Mouse (Mus musculus) urinary bladder, postnatal 25 days (tissue): Measurements from ENCODE around the gene Acvr1.
A peak's percentile ranks its signal among the peaks of the same experiment; 100 is the strongest.

Experiments used
- DNase-seq: peaks from one replicate; pipeline ENCODE4 v3.0.0; 2022; ENCODE audit warnings: low spot score

Gene Acvr1

DNA sequence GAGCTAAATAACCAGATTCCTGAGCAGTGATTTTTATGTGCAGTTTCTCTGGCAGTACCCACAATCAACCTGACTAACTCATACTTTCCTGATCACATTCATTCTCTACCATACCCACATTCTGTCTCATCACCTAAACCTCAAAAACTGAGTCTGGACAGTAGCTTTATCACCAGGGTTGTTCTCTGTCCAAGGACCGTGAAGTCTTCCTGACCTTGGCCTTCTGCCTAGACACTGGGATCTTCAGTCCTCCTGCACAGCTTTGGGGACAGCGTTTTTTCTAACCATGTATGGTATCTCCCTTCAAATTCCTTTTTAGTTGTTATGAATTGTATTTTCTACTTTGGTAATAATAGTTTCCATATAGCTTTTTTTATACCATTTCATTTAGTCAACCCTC is 163.5 kb downstream of the Acvr1 start:
- no peak for DNase-seq

GRCm38 (mm10) chr2:58388601-58389000 is 178.4 kb downstream of the Acvr1 start:
- no peak for DNase-seq

GRCm38 (mm10) chr2:58380020-58380419 is 186.9 kb downstream of the Acvr1 start:
- DNase-seq = no peak

DNA sequence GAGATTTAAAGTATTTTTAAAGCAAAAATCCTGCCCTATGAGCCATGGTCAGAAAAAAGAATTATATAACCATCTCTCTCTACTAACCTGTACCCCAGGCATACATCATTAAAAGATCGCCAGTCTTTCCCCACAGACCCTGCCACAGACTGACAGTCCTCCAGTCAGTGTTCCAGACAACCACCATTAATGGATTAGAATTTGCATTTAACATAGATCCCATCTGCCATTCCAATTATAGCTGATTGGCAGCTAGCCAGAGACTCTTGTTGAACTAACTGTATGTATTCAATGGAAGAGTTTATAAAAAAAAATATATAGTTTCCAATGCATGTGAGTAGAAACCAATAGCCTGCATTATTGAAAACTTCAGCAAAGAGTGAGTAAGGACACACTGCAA is 187.5 kb downstream of the Acvr1 start:
- no peak for DNase-seq

GRCm38 (mm10) chr2:58377417-58378130 is 189.4 kb downstream of the Acvr1 start:
- no peak for DNase-seq

- no peak for DNase-seq
Observed at GRCm38 (mm10) chr2:58366196-58366595, 200.8 kb downstream of the Acvr1 start.

DNA sequence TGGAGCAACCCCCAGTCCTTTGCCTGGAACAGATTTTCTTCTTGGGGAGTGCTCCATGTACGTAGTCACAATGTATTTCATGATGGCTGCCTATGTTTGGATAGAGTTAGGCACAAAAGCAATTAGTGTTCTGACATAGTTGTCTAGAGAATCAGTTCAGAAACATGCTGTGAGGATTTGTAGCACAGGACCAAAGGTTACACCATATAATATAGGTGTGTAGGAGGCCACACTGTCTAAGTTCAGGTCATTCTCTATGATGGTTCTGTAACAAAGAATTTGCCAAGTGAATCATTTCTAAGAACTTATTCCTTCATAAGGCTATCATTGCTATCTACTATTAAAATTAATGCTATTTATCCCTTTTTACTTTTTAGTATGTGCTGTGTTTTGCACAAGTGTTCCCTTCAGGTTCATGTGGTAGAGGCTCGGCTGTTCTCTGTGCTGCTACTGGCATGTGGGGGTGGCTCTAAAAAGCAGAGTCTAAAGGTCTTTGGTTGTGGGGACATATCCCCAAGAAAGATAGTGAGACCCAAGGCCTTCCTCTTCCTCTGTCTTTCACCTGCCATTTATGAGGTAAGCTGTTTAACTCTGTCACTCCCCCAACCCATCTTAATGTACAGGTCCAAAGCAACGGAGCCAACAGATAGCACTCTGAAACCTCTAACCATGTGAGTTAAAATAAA is 205.5 kb downstream of the Acvr1 start:
- no peak for DNase-seq

DNA sequence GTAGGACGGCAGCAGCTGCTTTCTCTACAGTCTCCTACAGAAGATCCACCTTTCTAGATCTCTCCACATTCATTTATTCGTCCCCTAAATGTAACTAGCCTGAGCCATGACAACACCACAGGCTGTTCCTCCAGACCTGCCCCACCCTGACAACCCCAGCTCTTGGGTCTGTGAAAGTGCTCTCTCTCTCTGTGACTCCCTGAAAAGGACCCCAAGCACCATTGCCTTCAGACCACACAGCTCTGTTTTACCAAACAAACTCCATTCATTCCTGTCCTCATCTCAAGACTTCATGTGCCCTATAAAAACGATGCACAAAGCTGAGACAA is 208.9 kb downstream of the Acvr1 start:
- DNase-seq = no peak

GRCm38 (mm10) chr2:58357414-58358131 is 209.4 kb downstream of the Acvr1 start, which contains the start of gene Acvr1c:
Gene Acvr1c, minus strand, starts transcription at chr2:58357895.
- peak; percentile 26 for DNase-seq

DNA sequence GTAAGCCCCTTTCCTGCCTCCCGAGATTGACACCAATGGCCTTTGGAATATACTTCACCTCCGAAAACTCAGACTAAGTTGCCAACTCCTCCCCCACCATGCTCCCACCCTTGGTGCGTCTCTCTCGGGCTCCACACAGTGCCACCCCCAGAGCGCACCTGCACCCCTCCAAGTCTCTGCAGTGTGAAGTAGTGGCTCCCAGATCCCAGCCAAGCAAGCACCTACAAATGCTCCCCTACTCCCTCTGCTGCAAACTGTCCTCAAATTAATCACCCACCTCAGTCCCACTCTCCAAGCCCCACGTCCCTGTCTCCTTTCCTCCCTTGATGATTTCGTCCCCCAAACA is 209.9 kb downstream of the Acvr1 start:
- no peak for DNase-seq

GRCm38 (mm10) chr2:58354389-58354788 is 212.6 kb downstream of the Acvr1 start:
- DNase-seq = no peak

DNA sequence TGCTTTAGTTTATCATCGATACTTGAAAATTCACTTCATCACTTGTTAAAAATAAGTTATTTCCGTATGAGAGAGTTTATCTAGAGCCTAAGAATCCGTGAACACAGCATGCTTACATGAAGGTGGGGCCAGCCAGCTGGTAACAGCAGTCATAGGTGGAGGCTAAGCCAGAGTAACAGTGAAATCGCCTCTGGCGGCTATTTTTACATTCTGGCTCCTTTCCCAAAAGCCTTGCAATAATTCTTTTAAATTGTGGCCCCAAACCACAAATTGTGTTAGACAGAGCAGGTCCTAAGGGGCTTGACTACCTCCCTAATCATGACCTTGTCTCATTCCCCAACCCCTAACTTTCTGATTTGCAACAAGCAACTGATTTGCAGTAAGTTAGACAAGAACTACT is 214.1 kb downstream of the Acvr1 start:
- no peak for DNase-seq

DNA sequence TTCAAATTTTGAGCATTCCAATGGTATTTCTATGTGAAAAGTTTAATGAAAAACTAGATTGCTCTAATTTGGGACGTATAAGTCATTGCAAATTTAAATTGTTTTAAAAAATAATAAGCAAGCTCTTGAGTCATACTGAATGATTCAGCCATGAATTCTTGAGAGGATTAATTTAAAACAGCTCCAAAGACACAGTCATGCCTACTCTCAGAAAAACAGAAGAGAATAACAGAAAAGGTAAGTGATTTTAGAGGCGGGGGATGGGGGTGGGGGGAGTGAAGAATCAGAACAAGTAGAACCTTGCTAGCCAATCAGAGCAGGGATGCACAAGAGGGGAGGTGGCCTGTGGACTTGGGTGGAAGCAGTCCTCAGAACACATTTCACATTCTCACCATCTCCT is 216.3 kb downstream of the Acvr1 start:
- no peak for DNase-seq
